Mouse (Mus musculus): Measurements from ENCODE around the gene Pes1. TPM values are rescaled to one million over a fixed set of nuclear protein-coding genes. Genes with fewer than 3 reads are reported as not detected.
"Not testable (repeated sequence)": the region's sequence is repeated elsewhere in the genome, so short reads cannot be mapped to it uniquely, and the experiment has no call there.

Gene Pes1
- polyA plus RNA-seq, 1 experiment, result 57.9 TPM

GRCm38 (mm10) chr11:3933756-3934285 lies 30.0 kb upstream of the Pes1 start:
- TF ChIP-seq POLR2A (IDR thresholded peaks at IDR 0.05; ENCODE audit: borderline replicate concordance, extremely low read depth, insufficient read depth, insufficient read length, poor library complexity, severe bottlenecking) (no peak), CTCF (IDR thresholded peaks at IDR 0.05; ENCODE audit: borderline replicate concordance, extremely low read depth, insufficient read depth, insufficient read length) (no peak)
- DNase-seq (ENCODE audit: low read depth), result no peak

DNA sequence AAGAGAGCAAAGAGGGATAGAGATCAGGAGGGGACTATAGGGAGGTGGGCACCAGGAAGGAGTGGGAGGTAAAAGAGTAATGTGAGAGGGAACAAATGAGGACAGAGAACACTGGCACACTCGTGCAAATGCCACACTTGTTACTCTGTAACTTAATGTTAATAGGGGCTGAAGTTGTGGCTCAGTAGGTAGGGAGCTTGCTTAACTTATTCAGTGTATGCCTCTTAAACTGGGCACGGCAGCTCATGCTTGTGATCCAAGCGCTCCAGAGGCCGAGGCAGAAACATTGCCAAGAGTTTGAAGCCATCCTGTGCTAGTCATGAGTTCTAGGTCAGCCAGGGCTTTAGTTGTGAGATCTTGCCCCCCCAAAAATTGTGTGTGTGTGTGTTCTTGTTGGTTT lies 28.6 kb upstream of the Pes1 start:
- DNase-seq (ENCODE audit: low read depth), result no peak
- no peak for TF ChIP-seq POLR2A (IDR thresholded peaks at IDR 0.05; ENCODE audit: borderline replicate concordance, extremely low read depth, insufficient read depth, insufficient read length, poor library complexity, severe bottlenecking)
- no peak for TF ChIP-seq CTCF (IDR thresholded peaks at IDR 0.05; ENCODE audit: borderline replicate concordance, extremely low read depth, insufficient read depth, insufficient read length)

- no peak for TF ChIP-seq CTCF (IDR thresholded peaks at IDR 0.05; ENCODE audit: borderline replicate concordance, extremely low read depth, insufficient read depth, insufficient read length)
- TF ChIP-seq POLR2A (IDR thresholded peaks at IDR 0.05; ENCODE audit: borderline replicate concordance, extremely low read depth, insufficient read depth, insufficient read length, poor library complexity, severe bottlenecking), result no peak
- DNase-seq (ENCODE audit: low read depth), result peak; percentile 80
These were observed 27.5 kb upstream of the Pes1 start for GRCm38 (mm10) chr11:3936318-3936717.

GRCm38 (mm10) chr11:3937321-3937874 lies 26.4 kb upstream of the Pes1 start:
- DNase-seq (ENCODE audit: low read depth), result no peak
- TF ChIP-seq POLR2A (IDR thresholded peaks at IDR 0.05; ENCODE audit: borderline replicate concordance, extremely low read depth, insufficient read depth, insufficient read length, poor library complexity, severe bottlenecking), result no peak
- no peak for TF ChIP-seq CTCF (IDR thresholded peaks at IDR 0.05; ENCODE audit: borderline replicate concordance, extremely low read depth, insufficient read depth, insufficient read length)

- TF ChIP-seq POLR2A (IDR thresholded peaks at IDR 0.05; ENCODE audit: borderline replicate concordance, extremely low read depth, insufficient read depth, insufficient read length, poor library complexity, severe bottlenecking) (no peak), CTCF (IDR thresholded peaks at IDR 0.05; ENCODE audit: borderline replicate concordance, extremely low read depth, insufficient read depth, insufficient read length) (no peak)
- no peak for DNase-seq (ENCODE audit: low read depth)
These were observed 22.4 kb upstream of the Pes1 start for GRCm38 (mm10) chr11:3941371-3941770.

DNA sequence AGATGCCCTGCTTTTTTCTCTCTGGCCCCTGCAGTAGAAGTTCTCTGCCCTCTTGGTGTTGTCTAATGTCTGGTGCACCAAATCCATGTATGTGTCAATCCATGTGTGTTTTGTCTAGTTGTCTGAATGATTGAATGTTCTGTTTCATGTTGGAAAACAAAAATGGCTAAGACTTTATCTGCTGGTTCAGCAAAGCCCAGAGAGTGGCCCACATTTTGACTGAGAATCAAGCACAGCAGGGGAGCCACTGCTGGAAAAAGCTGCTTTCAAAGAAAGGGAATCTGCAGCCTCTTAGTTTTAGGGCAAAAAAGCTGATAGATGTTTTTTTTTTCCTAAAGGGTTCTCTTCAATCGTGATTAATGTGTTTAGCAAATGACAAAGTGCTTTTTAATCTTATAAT lies 17.4 kb upstream of the Pes1 start:
- no peak for TF ChIP-seq CTCF (IDR thresholded peaks at IDR 0.05; ENCODE audit: borderline replicate concordance, extremely low read depth, insufficient read depth, insufficient read length)
- no peak for TF ChIP-seq POLR2A (IDR thresholded peaks at IDR 0.05; ENCODE audit: borderline replicate concordance, extremely low read depth, insufficient read depth, insufficient read length, poor library complexity, severe bottlenecking)
- DNase-seq (ENCODE audit: low read depth), result no peak

- not testable (repeated sequence) for DNase-seq (ENCODE audit: low read depth)
These were observed 8.9 kb upstream of the Pes1 start for GRCm38 (mm10) chr11:3954876-3955275.

- DNase-seq (ENCODE audit: low read depth), result not testable (repeated sequence)
These were observed 8.4 kb upstream of the Pes1 start for GRCm38 (mm10) chr11:3955371-3955770.

DNA sequence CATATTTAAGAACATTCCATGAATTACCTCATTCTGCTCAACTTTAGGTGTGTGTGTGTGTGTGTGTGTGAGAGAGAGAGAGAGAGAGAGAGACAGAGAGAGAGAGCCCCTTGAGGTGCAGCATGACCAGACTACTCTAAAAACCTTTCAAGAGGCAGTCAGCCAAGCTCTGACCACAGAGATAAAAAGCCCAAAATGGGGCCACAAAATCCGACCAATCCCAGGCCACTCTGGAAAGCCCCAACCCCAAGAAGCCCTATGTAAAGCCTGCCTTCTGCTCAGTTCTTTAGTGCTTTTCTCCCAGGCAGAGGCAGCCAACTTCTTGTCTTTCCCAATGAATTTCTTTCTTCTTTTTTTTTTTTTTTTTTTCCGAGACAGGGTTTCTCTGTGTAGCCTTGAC lies 2.9 kb upstream of the Pes1 start:
- DNase-seq (ENCODE audit: low read depth), result no peak
- no peak for TF ChIP-seq POLR2A (IDR thresholded peaks at IDR 0.05; ENCODE audit: borderline replicate concordance, extremely low read depth, insufficient read depth, insufficient read length, poor library complexity, severe bottlenecking)
- TF ChIP-seq CTCF (IDR thresholded peaks at IDR 0.05; ENCODE audit: borderline replicate concordance, extremely low read depth, insufficient read depth, insufficient read length), result no peak

DNA sequence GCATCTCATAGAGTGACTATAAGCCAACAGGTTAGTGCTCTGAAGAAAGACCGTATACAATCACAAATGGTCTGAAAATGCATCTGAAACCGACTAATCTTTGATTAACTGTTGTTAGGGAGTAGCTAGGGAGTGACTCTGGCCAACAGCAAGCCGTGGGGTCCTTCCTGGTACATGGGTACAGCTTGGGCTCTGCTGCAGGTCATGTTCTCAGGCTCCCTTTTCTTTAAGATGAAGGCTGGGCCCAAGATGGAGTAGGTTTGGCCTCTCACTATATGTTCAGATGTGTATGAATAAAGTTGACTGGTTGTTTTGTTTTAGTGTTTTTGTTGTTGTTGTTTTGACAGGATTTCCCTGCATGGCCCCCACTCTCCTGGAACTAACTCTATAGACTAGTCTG lies 2.0 kb upstream of the Pes1 start:
- DNase-seq (ENCODE audit: low read depth), result no peak

DNA sequence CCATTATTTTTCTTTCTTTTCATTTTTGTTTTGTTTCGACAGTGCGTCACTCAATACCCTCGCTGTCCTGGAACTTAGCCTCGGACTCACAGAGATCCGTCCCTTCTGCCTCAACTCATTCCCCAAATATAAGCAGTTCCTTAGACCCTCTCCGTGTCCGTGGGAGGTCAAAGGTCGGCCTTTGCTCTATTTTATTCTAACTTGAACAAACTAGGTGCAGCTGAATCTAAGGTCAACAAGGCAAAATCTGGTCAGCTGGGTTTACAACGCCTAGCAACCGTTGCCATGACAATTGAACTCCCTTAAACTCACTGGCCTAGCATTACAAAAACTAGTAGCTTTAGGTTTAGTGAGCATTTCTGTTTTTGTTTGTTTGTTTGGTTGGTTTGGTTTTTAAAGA lies 620 bp upstream of the Pes1 start:
- no peak for TF ChIP-seq POLR2A (IDR thresholded peaks at IDR 0.05; ENCODE audit: borderline replicate concordance, extremely low read depth, insufficient read depth, insufficient read length, poor library complexity, severe bottlenecking)
- TF ChIP-seq CTCF (IDR thresholded peaks at IDR 0.05; ENCODE audit: borderline replicate concordance, extremely low read depth, insufficient read depth, insufficient read length), result no peak
- DNase-seq (ENCODE audit: low read depth), result no peak

More for the DNA sequence above, 2.0 kb upstream of the Pes1 start:
- TF ChIP-seq CTCF (IDR thresholded peaks at IDR 0.05; ENCODE audit: borderline replicate concordance, extremely low read depth, insufficient read depth, insufficient read length), result no peak
- TF ChIP-seq POLR2A (IDR thresholded peaks at IDR 0.05; ENCODE audit: borderline replicate concordance, extremely low read depth, insufficient read depth, insufficient read length, poor library complexity, severe bottlenecking), result no peak

- TF ChIP-seq POLR2A (IDR thresholded peaks at IDR 0.05; ENCODE audit: borderline replicate concordance, extremely low read depth, insufficient read depth, insufficient read length, poor library complexity, severe bottlenecking) (no peak), CTCF (IDR thresholded peaks at IDR 0.05; ENCODE audit: borderline replicate concordance, extremely low read depth, insufficient read depth, insufficient read length) (no peak)
- no peak for DNase-seq (ENCODE audit: low read depth)
These were observed 819 bp downstream of the Pes1 start for GRCm38 (mm10) chr11:3964416-3965172.

All from brain, embryonic 14.5 days (tissue).